Comparison of ENCODE assay signal across 8 mouse cellular contexts in the genomic region with DNA sequence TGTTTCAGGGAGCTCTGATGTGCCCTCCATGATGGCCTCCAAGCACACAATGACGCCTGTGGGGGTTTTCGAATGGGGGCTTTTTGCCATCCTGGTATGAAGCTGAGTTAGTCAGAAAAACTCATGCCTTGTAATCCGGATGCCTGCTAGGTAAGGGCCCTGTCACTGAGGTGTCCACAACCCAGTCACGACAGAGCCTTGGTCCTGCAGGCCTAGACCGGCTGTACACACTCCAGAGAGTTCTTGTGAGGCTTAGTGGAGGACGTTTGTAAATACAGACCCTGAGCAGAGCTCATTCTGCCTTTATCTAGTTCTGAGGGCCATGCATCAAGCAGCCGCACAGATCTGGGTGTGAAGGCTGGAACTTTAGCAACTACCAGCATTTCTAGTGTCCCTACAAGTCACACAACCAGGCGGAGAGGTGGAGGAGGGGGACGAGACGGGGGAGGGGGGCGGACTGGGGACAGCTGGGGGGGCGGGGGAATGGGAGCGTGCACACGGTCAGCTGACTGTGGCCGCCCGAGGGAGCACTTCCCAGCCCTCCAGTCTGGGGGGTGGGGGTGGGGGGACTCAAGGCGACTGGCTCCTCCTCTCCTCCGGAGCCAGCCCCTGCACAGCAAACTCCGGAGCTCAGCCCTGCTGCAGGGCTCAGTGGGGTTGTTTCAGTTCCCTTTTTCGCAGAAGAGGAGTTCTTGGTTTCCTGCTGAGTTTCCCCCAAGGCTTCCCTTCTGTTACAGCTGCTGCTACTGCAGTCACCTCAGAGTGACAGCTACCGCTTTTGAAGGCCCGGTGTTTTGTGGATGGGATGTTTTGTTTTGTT. TPM values are rescaled to one million over a fixed set of nuclear protein-coding genes. Genes with fewer than 3 reads are reported as not detected.
DNase-seq lines count a peak whose midpoint lies in the region; ATAC-seq and TF ChIP-seq lines count a peak whose summit lies in the region.

No protein-coding gene starts in this region.

- TF ChIP-seq EP300 in liver, postnatal 0 days (IDR thresholded peaks at IDR 0.05; ENCODE audit: low read depth) = no peak

- peak; percentile 50 for DNase-seq in 3T3-L1 (ENCODE audit: low read depth, low spot score)
- DNase-seq in adrenal gland, adult 18-20 months (ENCODE audit: low spot score in 2 of 2) = peak; percentile 40 to 58
- DNase-seq in liver, postnatal 0 days = peak; percentile 83
- DNase-seq in telencephalon, adult 2 months (ENCODE audit: low read depth, low spot score) = peak; percentile 71

- peak overlapping the region; percentile 14; the same call in 1 of the 2 replicates for H3K4me3 ChIP-seq in embryonic facial prominence, embryonic 12.5 days
- H3K4me3 ChIP-seq in heart, embryonic 12.5 days = peak overlapping the region; percentile 23
- H3K4me3 ChIP-seq in kidney, embryonic 15.5 days (replicated peaks) = peak overlapping the region; percentile 21
- H3K4me3 ChIP-seq in liver, postnatal 0 days (ENCODE audit: low read depth, low read length) = peak overlapping the region; percentile 7
- 0 out of 2 replicates have a peak overlapping the region, but pooled peaks have one; percentile 8 for H3K4me3 ChIP-seq in neural tube, embryonic 12.5 days

- no peaks in the 10 kb centered on the region for H3K9me3 ChIP-seq in embryonic facial prominence, embryonic 12.5 days
- no peaks in the 10 kb centered on the region for H3K9me3 ChIP-seq in heart, embryonic 12.5 days (replicated peaks)
- H3K9me3 ChIP-seq in kidney, embryonic 15.5 days (replicated peaks) = no peaks in the 10 kb centered on the region
- no peaks in the 10 kb centered on the region for H3K9me3 ChIP-seq in liver, postnatal 0 days (ENCODE audit: low read length)
- no peaks in the 10 kb centered on the region for H3K9me3 ChIP-seq in neural tube, embryonic 12.5 days

- peak; percentile 93 for ATAC-seq in embryonic facial prominence, embryonic 12.5 days (ENCODE audit: insufficient number of reproducible peaks, insufficient read depth, low FRiP score, low TSS enrichment)
- ATAC-seq in heart, embryonic 12.5 days (ENCODE audit: insufficient number of reproducible peaks, low FRiP score) = peak; percentile 89
- peak; percentile 94 for ATAC-seq in kidney, embryonic 15.5 days (replicated peaks; ENCODE audit: low FRiP score)
- peak; percentile 91 for ATAC-seq in liver, postnatal 0 days
- ATAC-seq in neural tube, embryonic 12.5 days (ENCODE audit: low FRiP score, low read depth) = peak; percentile 96

- H3K9ac ChIP-seq in embryonic facial prominence, embryonic 12.5 days = peak overlapping the region; percentile 45; the same call in 1 of the 2 replicates
- peak overlapping the region; percentile 65 for H3K9ac ChIP-seq in heart, embryonic 12.5 days
- H3K9ac ChIP-seq in kidney, embryonic 15.5 days = peak overlapping the region; percentile 15; the same call in 1 of the 2 replicates
- H3K9ac ChIP-seq in liver, postnatal 0 days (replicated peaks) = peak overlapping the region; percentile 33; the same call in 1 of the 2 replicates
- no peak overlapping the region; the same call in 1 of the 2 replicates for H3K9ac ChIP-seq in neural tube, embryonic 12.5 days

- H3K36me3 ChIP-seq in embryonic facial prominence, embryonic 12.5 days = no peaks in the 10 kb centered on the region
- H3K36me3 ChIP-seq in heart, embryonic 12.5 days = no peaks in the 10 kb centered on the region
- no peaks in the 10 kb centered on the region for H3K36me3 ChIP-seq in kidney, embryonic 15.5 days
- H3K36me3 ChIP-seq in liver, postnatal 0 days (replicated peaks; ENCODE audit: insufficient read depth, low read length) = no peaks in the 10 kb centered on the region
- no peaks in the 10 kb centered on the region for H3K36me3 ChIP-seq in neural tube, embryonic 12.5 days

- WGBS in embryonic facial prominence, embryonic 12.5 days = 6% methylated on average over 20 of the region's 22 CpGs
- WGBS in heart, embryonic 12.5 days = 6% methylated on average over 21 of the region's 22 CpGs
- WGBS in kidney, embryonic 15.5 days = 8% methylated on average over 22 of the region's 22 CpGs
- WGBS in liver, postnatal 0 days (ENCODE audit: insufficient replicate concordance) = 8% methylated on average over 20 of the region's 22 CpGs
- WGBS in neural tube, embryonic 12.5 days = 7% methylated on average over 21 of the region's 22 CpGs

- peak; percentile 22 for TF ChIP-seq CTCF in liver, postnatal 0 days (IDR thresholded peaks at IDR 0.05; ENCODE audit: low read depth)

- H3K27me3 ChIP-seq in embryonic facial prominence, embryonic 12.5 days = no peaks in the 10 kb centered on the region
- H3K27me3 ChIP-seq in heart, embryonic 12.5 days (replicated peaks) = no peaks in the 10 kb centered on the region
- H3K27me3 ChIP-seq in kidney, embryonic 15.5 days = no peaks in the 10 kb centered on the region
- no peaks in the 10 kb centered on the region for H3K27me3 ChIP-seq in liver, postnatal 0 days (ENCODE audit: insufficient read depth, low read length)
- no peaks in the 10 kb centered on the region for H3K27me3 ChIP-seq in neural tube, embryonic 12.5 days (replicated peaks)

- peak overlapping the region; percentile 92 for H3K27ac ChIP-seq in embryonic facial prominence, embryonic 12.5 days
- H3K27ac ChIP-seq in heart, embryonic 12.5 days (ENCODE audit: poor library complexity, severe bottlenecking) = peak overlapping the region; percentile 92
- peak overlapping the region; percentile 95 for H3K27ac ChIP-seq in kidney, embryonic 15.5 days
- peak overlapping the region; percentile 80 for H3K27ac ChIP-seq in liver, postnatal 0 days (ENCODE audit: low read depth)
- H3K27ac ChIP-seq in neural tube, embryonic 12.5 days = 0 out of 2 replicates have a peak overlapping the region, but pooled peaks have one; percentile 38

- peak overlapping the region; percentile 42 for H3K4me2 ChIP-seq in embryonic facial prominence, embryonic 12.5 days (replicated peaks)
- peak overlapping the region; percentile 60 for H3K4me2 ChIP-seq in heart, embryonic 12.5 days
- H3K4me2 ChIP-seq in kidney, embryonic 15.5 days = peak overlapping the region; percentile 53
- H3K4me2 ChIP-seq in liver, postnatal 0 days (ENCODE audit: low read depth, low read length) = peak overlapping the region; percentile 69
- H3K4me2 ChIP-seq in neural tube, embryonic 12.5 days (replicated peaks) = peak overlapping the region; percentile 55

- peaks cover 20% of the 10 kb centered on the region; the same call in 1 of the 2 replicates for H3K4me1 ChIP-seq in embryonic facial prominence, embryonic 12.5 days
- peaks cover 69% of the 10 kb centered on the region for H3K4me1 ChIP-seq in heart, embryonic 12.5 days (replicated peaks)
- H3K4me1 ChIP-seq in kidney, embryonic 15.5 days = peaks cover 37% of the 10 kb centered on the region
- H3K4me1 ChIP-seq in liver, postnatal 0 days (ENCODE audit: insufficient read depth) = peaks cover 20% of the 10 kb centered on the region; the same call in 1 of the 2 replicates
- peaks cover 11% of the 10 kb centered on the region for H3K4me1 ChIP-seq in neural tube, embryonic 12.5 days

RNA-seq across cellular contexts. Expression of a gene that starts 19.0 kb away (rescaled TPM):
- not detected for total RNA-seq in adrenal gland, adult 18-20 months (2021)
- polyA plus RNA-seq in embryonic facial prominence, embryonic 12.5 days (2016; fragmentation: Nextera tagmentation; extraction: Ambion mirVana) = not detected in 2 replicates
- not detected in 2 replicates for polyA plus RNA-seq in heart, embryonic 12.5 days (2016; fragmentation: Nextera tagmentation; extraction: Ambion mirVana)
- not detected in 2 replicates for polyA plus RNA-seq in kidney, embryonic 15.5 days (2015; fragmentation: Nextera tagmentation; extraction: Ambion mirVana)
- 0.31 TPM in 1 of 2 replicates, not detected in the other for polyA plus RNA-seq in liver, postnatal 0 days (2015; fragmentation: Nextera tagmentation; extraction: Ambion mirVana)
- polyA plus RNA-seq in neural tube, embryonic 12.5 days (2016; fragmentation: Nextera tagmentation; extraction: Ambion mirVana) = not detected in 2 replicates

Comparison
In these comparisons a context has a peak if more than half of its experiments do, and no peak if none do; other contexts are left out.
1. Peak in every context shown above with its lines: DNase-seq, ATAC-seq, H3K4me3 ChIP-seq and H3K27ac ChIP-seq.
2. H3K27ac ChIP-seq: peak in every context shown above with its lines; median percentile 95 in kidney, embryonic 15.5 days; 92 in embryonic facial prominence, embryonic 12.5 days; 92 in heart, embryonic 12.5 days; 80 in liver, postnatal 0 days; 38 in neural tube, embryonic 12.5 days.